Mouse (Mus musculus): ENCODE data around the gene Cenpo.
"Not testable (repeated sequence)": the region's sequence is repeated elsewhere in the genome, so short reads cannot be mapped to it uniquely, and the experiment has no call there.

Gene Cenpo

DNA sequence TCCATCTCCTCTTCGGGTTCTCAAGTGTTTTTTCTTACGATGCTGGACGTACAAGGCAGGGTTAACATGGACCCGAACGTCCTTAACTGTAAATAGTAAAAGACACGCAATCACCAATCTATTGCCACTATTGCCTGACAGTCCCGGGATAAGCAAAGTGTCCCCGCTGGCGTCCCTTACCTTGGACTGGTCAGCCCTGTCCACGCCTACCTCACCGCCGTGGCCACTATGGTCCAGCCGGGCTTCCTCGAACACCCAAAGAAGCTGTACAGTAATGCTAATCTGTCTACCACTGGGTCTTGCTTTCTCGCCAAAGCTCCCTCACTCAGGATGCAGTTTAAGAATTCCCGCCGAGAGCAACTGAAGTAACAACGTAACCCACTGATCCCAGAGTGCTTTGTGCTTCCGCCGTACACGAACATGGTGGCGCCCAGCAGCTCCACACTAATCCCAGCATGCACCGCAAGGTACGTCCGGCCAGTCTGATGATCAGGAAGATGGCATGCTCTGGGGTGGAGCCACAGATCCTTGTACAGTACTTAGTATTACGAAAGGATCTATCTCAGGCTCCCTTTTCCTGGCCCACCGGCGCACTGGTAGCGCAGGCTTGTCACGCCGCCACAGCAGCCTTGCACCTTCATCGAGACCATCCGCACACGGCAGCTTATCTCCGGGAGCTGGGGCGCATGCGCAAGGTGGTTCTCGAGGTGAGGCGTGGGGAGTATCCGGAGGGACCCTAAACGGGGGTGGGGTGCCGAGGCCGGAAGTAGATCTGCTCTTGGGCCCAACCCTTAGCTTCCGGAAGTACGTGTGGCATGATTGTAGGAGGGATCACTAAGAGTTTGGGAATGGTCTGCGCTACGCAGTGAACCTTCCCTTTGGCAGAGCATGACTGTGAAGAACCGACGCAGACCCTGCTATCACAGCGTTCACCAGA, at the start of gene Cenpo, which contains the start of gene Ptrhd1:
TSS of gene Cenpo (minus strand) at position 723 of the 937 bp plus-strand sequence.
TSS of gene Ptrhd1 (plus strand) at position 456 of the 937 bp plus-strand sequence.
- peak; percentile 95 to 98 for DNase-seq (ENCODE audit: low spot score in 2 of 2)

DNA sequence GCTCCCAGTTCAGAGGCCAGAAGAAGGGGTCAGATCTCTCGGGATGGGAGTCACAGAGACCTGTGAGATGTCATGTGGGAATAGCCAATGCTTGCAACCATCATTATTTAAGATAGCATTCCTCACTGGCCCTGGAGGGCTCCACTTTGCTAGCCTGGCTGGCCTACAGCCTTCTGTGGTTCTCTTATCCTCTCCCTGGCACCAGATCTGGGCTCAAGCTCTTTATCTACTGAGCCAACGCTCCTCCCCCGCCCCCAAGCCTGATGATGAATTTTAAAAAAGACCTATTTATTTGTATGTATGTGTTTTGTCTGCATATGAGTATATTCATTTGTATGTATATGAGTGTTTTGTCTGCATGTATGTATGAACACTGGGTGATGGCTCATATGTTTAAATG, 45.8 kb upstream of the Cenpo start:
- no peak for DNase-seq (ENCODE audit: low spot score in 2 of 2)

DNA sequence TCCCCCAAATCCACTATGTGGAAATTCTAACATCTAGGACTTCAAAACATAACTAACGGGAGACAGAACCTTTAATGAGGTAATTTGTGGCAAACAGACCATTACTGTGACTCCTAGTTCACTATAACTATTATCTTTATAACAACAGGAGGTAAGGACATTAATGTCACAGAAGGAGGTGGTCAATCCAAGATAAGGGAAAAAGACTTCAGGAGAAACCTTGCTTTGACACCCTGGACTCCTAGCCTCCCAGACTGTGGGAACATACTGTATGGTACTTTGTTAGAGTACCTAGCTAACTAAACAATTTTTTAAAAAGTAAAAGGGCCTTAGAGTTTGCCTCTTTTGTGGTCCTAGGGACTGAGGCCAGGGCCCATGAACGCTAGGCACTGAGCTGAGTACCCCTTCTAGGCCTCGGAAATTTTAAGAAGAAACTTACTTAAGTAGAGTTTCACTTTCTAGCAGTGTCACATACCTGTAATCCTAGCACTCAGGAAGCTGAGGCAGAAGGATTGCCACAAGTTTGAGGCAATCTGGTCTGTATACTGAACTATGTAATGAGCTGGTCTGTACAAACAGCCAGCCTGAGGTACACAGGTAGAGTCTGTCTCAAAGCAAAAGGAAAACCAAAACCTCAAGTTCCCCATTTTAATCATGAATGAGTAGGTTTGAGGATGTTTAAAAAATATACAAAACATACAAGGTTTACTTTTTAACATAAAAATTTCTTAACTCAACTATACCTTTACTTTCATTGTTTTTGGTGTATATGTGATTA, 45.1 kb upstream of the Cenpo start:
- no peak for DNase-seq (ENCODE audit: low spot score in 2 of 2)

DNA sequence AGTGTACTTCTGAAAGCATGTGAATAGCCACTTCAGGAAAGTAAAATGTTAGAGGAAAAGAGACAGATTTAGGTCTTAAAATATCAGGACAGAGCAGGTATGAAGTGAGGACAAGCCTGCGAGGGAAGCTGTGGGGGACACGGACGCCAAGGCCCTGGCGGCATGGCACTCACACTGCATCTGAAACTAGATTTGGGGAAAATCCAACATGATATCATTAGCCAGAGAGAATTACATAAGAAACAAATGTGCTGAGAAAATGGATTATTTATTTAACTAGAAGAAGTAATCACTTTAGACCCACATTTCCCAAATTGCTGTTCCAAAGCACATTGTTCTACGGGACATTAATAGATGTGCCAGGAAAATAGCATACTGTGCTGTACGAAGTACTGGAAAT, 37.0 kb upstream of the Cenpo start:
- no peak for DNase-seq (ENCODE audit: low spot score in 2 of 2)

DNA sequence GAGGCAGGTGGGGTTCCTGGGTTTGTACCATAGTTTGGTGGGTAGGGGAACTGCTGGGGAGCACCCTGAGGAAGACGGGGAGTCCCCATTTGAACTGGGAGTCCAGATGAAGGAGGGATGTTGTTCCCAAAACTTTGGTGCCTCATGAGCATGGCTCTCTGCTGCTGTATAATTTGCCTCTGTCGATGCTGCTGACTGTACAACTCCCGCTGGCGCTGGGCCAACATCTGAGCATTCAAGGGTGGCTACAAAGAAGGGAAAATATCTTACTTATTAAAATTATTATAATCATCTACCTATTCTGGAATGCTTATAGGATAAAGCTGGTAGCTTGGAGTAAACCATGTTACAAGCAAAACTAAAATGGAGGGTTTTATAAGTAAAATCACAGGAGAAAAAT, 33.7 kb upstream of the Cenpo start:
- DNase-seq (ENCODE audit: low spot score in 2 of 2), result no peak

DNA sequence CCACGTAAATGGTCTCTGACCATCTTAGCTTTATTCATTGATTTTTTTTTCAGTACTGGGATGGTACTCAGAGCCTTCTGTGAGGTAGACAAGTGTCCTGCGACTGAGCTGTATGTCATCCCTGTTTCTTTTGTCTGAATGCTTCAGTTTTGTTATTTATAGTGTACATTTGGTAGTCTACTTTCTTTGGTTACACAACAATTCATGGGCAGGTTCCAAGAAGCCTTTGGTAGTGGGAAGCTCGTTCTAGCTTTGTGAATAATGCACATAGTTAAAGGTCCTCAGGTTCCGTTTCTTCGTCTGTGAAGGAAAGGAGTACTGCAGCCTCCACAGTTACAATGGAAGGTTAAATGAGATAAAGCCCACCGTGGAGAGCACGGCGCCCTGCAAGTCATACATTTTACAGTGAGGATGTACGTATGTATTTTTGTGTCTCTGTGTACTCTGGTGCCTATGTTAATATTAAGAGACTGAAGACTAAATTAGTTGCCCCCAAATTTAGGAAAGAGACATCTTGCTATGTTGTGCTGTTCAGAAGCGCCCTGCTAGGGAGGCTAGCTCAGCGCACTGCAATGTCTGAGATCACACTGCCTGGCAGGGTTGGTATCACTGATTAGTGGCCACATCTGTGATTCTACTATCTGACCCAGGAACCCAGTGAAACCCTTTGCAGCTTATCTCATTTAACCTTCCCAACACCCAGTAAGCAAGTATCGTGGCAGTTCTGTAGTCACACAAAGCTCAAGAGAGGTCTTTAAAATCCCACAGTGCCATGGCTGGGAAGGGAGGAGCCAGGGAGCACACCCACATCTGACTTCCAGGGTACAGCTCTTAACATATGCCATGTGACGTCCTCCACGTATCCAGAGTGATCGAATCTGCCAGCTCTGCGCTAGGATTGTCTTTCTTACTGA, 18.9 kb upstream of the Cenpo start:
- DNase-seq (ENCODE audit: low spot score in 2 of 2), result no peak

DNA sequence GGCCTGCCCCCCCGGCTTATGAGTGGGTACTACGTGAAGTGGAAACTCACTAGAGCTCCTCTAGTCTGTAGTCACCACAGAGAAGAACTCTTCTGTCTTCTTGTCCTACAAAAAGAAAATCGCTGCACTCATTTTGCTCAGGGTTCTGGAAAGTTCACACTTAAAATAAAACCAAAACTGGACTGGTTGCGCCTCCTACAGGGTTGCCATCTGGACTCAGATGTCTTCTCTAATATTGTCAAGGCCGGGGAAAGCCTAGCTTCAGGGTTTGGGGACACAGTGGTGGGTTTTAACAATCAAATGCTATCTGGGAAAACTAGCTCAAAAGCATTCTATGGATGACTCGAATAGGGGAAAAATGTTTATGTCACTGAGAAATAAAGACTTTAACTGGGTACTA, 15.7 kb upstream of the Cenpo start:
- DNase-seq (ENCODE audit: low spot score in 2 of 2), result no peak

DNA sequence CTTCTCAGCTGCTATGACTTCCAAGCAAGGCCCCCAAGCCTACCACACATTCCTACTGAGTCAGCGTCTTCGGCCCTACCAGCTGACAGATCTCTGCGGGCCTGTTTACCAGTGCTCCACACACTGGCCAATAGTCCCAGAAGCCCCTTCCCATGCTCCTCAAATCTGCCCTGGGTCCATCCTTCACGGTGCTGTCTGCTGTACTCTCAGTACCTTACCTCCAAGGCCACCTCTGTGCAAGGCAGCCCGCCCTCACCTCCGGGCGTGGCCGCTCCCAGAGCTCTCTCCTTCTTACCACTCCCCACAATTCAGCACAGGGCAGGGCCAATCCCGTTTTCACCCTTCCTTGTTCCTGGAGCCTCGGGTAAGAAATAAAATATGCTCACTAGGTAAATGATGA, 11.6 kb upstream of the Cenpo start:
- DNase-seq (ENCODE audit: low spot score in 2 of 2), result no peak

DNA sequence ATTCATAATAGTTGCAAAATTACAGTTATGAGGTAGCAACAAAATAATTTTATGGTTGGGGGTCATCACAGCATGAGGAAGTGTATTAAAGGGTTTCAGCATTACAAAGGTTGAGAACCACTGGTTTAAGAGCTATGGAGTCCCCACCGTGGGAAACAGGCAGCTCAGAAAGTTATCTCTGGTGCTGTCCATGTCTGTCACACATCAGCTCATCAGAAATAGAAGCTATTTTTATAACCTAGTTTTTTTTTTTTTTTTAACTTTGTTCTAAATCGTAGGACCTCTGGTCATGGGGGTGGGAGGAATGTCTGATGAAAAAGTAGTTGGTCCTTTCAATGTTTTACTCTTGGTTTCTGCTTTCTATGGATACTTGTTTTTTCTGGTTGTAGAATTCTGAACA, 9.7 kb upstream of the Cenpo start:
- DNase-seq (ENCODE audit: low spot score in 2 of 2), result no peak

DNA sequence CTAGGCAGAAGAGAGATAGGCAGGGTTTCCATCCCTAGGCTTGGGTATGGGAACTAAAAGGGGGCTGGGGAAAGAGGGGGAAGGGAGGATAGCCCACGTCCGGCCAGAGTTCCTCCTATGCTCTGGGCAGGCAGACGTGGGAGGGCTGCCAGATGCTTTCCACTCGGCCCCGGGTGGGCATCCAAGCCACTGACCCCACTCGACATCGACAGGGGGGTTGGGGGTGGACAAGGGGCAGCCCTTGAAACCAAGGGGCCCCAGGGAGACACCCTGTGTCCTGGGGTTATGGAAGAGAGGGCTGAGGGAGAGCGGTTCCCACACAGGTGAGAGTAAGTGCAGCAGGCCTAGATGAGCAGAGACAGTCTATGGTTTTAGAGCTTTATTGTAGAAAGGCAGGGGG, 6.2 kb upstream of the Cenpo start:
- not testable (repeated sequence) for DNase-seq (ENCODE audit: low spot score in 2 of 2)

DNA sequence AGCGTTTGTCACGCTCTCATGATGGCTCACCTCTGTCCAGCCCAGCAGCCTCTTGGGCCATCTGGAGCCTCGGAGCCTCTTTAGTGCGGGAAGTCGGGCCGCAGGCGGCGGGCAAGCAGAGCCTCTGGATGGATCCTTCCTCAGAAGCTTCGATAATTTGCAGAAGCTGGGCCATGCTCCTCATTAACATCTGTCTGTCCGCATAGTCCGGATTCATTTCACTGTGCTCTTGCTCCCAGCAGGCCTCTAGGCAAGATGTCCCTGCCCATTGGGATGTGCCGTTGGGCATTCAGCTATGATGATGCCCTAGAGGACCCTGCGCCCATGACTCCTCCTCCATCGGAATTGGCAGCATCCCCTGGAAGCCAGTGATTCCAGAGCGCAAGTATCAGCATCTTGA, 3.4 kb upstream of the Cenpo start:
- no peak for DNase-seq (ENCODE audit: low spot score in 2 of 2)

DNA sequence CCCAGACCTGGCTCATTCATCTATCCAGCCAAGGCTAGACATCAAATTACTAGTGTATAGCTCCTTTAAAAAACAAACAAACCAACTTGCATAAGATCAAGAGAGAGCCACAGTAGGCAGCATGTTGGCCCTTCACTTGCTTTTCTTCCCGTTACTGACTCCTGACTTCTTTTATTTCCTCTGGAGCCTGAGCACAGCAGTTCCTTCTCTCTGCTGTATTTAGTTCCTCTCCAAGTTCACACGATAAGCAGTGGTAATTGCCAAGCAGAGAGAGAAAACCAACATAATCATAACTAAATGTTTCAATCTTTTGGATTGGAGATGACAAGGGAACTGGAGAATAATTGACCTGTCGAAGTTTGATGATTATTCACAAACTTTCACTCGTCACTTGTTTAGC, 1.3 kb downstream of the Cenpo start:
- no peak for DNase-seq (ENCODE audit: low spot score in 2 of 2)

DNA sequence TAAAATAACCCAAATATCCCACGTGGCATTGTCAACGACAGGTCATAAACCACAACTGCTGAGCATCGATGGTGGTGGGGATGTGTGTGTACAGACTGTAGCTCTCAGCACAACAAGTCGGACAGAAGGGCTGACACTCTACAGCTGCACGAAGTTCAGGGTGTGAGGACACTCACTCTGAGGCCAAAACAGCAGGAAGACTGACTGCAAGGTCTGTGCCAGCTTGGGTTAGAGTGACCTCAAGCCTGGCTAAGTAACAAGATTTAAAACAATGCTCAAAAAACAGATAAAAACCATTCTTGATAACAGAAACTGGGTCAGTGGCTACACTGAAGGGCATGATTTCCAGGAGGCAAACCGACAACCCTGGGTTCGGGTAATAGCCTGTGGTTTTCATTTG, 3.9 kb downstream of the Cenpo start:
- DNase-seq (ENCODE audit: low spot score in 2 of 2), result no peak

DNA sequence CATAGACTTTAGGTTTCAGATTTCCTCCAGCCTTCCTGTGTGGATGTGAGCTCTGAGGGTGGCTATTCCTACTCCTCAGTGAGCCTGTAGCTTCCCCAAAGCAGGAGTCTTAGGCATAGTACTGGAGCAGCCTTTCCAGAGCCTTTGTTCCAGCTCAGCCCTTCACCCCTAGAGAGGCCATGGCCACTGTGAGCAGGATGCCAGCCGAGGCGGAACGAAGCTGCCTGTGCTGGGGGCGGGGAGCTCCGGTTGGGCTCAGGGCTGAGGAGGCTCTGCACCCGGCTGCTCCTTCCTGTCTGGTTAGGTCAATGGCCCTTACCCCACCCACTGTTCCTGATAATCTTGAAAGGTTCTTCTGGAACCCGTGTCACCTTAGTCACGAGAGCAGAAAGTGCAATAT, 21.2 kb downstream of the Cenpo start:
- DNase-seq (ENCODE audit: low spot score in 2 of 2), result no peak

DNA sequence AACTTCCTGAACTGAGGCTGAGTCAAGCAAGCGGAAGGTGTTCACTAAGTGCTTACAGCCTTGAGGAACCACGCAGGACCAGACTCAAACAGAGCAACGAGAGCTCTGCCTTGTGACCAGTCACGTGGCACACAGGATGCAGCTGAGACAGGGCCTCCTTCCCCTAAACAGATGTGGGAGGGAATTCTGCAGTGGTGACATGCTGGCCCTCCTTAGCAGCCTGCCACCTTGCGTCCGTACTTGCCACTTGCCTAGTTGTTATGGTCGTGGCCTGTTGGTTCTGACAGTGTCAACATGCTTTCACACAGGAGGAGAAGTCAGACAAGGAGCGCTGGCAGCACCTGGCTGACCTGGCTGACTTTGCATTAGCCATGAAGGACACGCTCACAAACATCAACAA, 22.9 kb downstream of the Cenpo start:
- no peak for DNase-seq (ENCODE audit: low spot score in 2 of 2)

DNA sequence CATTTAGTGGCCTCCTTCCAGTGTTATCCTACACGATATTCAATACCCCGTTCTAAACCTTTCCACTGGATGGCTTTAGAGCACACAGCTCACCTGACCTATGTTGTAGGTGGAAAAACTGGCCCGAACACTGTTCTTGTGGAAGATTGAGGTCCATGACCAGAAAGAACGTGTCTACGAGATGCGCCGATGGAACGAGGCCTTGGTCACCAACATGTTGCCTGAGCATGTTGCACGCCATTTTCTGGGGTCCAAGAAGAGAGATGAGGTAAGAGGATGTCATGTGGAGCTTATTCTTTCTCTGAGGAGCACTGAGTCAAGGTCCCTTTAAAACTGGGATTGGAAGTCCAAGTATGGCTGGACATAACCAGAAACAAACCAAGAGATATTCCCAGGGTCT, 24.9 kb downstream of the Cenpo start:
- DNase-seq (ENCODE audit: low spot score in 2 of 2), result no peak

DNA sequence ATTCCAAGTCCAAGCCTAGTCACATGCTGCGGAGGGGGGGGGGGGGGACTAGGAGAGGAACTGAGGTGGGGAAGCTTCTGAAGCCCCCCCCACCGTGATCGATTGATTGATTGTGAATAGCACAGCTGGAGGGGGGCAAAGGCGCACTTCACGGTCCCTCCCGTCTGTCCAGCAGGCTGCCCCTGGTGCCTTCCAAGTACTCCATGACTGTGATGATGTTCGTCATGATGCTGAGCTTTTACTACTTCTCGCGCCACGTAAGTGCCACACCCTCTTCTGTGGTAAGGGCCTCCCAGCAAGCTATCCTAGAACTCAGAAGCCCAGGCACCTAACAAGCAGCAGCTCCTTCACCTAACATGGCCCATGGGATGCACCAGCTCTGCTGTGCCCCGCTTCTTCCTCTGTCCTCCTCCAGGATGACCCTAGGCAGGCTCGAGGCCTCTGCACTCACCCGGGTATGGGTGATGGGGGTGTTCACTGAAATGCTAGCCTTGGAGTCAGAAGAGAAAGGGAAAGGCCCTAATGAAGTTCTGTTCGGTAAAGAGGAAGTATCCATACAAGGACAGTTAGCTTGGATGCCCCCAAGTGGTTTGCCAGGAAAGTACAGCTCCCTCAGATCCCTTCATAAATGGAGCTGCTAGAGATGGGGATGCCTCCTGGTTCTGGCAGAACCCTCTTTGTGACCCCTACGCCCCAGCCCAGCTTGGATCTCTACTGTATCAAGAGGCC, 25.5 kb downstream of the Cenpo start:
- DNase-seq (ENCODE audit: low spot score in 2 of 2), result peak; percentile 26 to 33

DNA sequence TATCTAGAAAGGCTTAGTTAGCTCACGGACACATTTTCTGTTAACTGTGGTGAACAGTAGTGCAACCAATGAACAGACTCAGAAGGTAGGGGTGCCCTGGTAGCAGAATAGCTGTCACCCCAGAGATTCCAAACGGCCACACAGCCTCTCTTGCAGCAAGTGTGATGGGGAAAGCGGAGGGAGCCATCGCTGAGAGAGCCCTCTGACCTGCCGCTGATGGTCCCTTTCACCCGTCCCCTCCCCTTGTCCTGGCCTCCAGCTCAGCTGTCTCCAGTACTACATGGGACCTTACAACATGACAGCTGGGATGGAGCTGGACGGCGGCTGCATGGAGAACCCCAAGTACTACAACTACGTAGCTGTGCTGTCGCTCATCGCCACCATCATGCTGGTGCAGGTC, 28.0 kb downstream of the Cenpo start:
- DNase-seq (ENCODE audit: low spot score in 2 of 2), result no peak

DNA sequence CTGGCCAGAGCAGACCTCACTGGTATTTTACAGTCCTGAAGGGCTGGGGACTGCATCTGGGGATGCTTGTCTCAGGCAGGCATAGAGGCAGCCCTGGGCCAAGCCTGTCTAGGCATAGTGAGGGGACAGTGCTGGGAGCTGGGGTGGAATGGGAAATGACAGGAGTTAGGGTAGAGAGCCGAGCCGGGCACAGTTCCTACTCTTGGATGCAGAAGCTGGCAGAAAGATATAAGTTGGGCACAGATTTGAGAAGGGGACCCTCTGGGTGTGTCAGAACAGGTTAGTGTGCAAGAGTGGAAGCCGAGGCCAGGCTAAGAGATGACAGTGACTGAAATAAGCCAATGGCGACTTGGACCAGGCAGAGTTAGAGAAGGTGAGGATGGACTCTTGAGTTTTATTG, 31.9 kb downstream of the Cenpo start:
- no peak for DNase-seq (ENCODE audit: low spot score in 2 of 2)

DNA sequence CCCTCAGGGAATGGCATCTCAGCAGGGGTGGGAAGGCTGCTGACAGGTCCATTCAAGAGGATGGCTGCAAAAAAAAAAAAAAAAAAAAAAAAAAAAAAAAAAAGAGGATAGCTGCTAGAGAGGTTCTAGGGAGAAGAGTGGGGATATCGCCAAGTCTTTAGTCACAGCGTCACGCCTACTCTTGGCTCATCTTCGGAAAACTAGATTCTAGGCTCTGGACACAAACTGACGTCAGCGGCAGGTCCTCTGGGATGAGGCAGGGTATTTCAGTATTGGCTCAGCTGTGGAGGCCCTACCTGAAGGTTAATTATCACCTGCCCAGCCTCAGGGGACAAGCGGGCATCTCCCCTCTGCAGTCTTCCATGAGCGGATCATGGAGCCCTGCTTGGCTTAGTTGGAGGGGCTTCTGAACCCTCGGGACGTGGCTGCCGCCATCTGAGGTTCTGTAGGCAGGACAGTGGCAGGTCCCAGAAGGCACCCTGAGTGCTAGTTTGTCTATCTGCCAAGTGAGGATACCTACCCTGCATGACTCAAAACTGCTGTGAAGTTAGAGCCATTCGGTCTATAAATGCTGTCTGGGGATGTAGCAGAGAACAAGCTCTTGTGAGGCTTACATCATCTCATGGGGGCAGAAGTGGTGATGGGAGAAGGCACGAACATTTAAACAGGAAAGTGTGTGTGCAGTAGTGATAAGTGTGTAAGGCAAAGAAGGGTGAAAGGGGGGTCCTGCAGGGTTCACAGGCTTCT, 32.5 kb downstream of the Cenpo start:
- DNase-seq (ENCODE audit: low spot score in 2 of 2), result no peak

All from urinary bladder, adult 18-20 months (tissue).